Mouse (Mus musculus) hindbrain, embryonic 16.5 days (tissue): Measurements from ENCODE around the gene Qsox2. TPM values are rescaled to one million over a fixed set of nuclear protein-coding genes. Genes with fewer than 3 reads are reported as not detected.

Experiments used
- polyA plus RNA-seq: library from polyadenylated mRNA; unstranded; fragments of >200 nt; fragmentation: Nextera tagmentation; extraction: Ambion mirVana; gene quantifications from 2 replicates; pipeline ENCODE4 v1.2.1, GENCODE M21; 2015

Gene Qsox2
- polyA plus RNA-seq, 1 experiment from 2014 or later: 15.3 TPM

Other genes with a start within 250 kb of the Qsox2 start
- gene Ubac1, start 215.8 kb downstream of the Qsox2 start, polyA plus RNA-seq: 139 and 141 TPM in 2 replicates
- 24.5 and 25.8 TPM in 2 replicates for gene Nacc2, start 114.3 kb downstream of the Qsox2 start, polyA plus RNA-seq
- 3.3 and 4.5 TPM in 2 replicates for gene Lhx3, start 29.2 kb downstream of the Qsox2 start, polyA plus RNA-seq
- 0.15 and 0.19 TPM in 2 replicates for gene Ccdc187, start 57.0 kb upstream of the Qsox2 start, polyA plus RNA-seq
- 177 and 185 TPM in 2 replicates for gene Gpsm1, start 78.0 kb upstream of the Qsox2 start, polyA plus RNA-seq
- gene Dnlz, start 114.6 kb upstream of the Qsox2 start, polyA plus RNA-seq: 30.1 and 32.6 TPM in 2 replicates
- 1.9 and 2.9 TPM in 2 replicates for gene Card9, start 123.4 kb upstream of the Qsox2 start, polyA plus RNA-seq
- 29.1 and 36.4 TPM in 2 replicates for gene Snapc4, start 143.1 kb upstream of the Qsox2 start, polyA plus RNA-seq
- gene Entr1, start 151.8 kb upstream of the Qsox2 start, polyA plus RNA-seq: 158 and 169 TPM in 2 replicates
- 96.0 and 98.9 TPM in 2 replicates for gene Pmpca, start 151.8 kb upstream of the Qsox2 start, polyA plus RNA-seq
- 24.9 and 25.6 TPM in 2 replicates for gene Inpp5e, start 171.7 kb upstream of the Qsox2 start, polyA plus RNA-seq
- gene Sec16a, start 207.7 kb upstream of the Qsox2 start, polyA plus RNA-seq: 15.4 and 19.3 TPM in 2 replicates